ENCODE assay signal across 8 mouse cellular contexts in the genomic region with DNA sequence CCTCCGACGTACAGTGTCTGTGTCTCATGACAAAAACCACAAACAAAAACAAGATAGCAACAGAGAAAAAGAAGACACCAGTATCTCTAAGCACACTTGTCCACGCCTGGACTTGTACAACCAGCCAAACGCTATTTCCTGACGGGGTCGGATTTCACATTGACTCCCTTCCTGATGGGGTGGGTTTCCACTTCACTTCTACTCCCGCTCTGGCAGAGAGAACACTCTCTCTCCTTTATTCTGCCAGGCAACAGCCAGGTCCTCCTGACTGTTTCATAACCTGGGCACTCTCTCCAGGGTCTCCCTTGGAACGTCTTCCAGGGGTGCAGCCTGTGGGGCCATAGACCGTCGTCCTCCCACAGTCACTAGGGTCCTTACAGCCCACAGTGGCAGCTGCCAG. TPM values are rescaled to one million over a fixed set of nuclear protein-coding genes. Genes with fewer than 3 reads are reported as not detected.
DNase-seq lines count a peak whose midpoint lies in the region; ATAC-seq and TF ChIP-seq lines count a peak whose summit lies in the region.
"Not testable (repeated sequence)": the region's sequence is repeated elsewhere in the genome, so short reads cannot be mapped to it uniquely, and the experiment has no call there.

No protein-coding gene starts in this region.

- dilution Hi-C loops in CH12.LX (cut with MboI; ENCODE audit: extremely low pct_ligation_motif_present, extremely low pct_unique_long_range_greater_than_20kb, low sequenced_read_pairs): not testable (repeated sequence)

- not testable (repeated sequence) for TF ChIP-seq RAD21 in CH12.LX (IDR thresholded peaks at IDR 0.05; ENCODE audit: low read depth, low read length)

- in situ Hi-C loops in CH12.LX (cut with MboI; ENCODE audit: low pct_ligation_motif_present, low pct_unique_long_range_greater_than_20kb, low sequenced_read_pairs): not testable (repeated sequence)

- peak overlapping the region in 1 of 3 experiments; percentile 11 for H3K4me3 ChIP-seq in CH12.LX (replicated peaks in 1 of 3; ENCODE audit: low read depth in 2 of 3, low read length in 2 of 3, poor library complexity in 1 of 3)
- not testable (repeated sequence) for H3K4me3 ChIP-seq in embryonic facial prominence, embryonic 14.5 days (ENCODE audit: low read depth, low read length); heart, embryonic 14.5 days (ENCODE audit: control insufficient read depth in 1 of 2, insufficient read depth in 1 of 2, low read depth in 1 of 2, low read length in 2 of 2); limb, embryonic 11.5 days (ENCODE audit: low read depth, low read length); macrophage (ENCODE audit: inconsistent target)

- TF ChIP-seq POLR2A in CH12.LX (IDR thresholded peaks at IDR 0.05; ENCODE audit: low read depth, low read length): not testable (repeated sequence)

- H3K36me3 ChIP-seq in CH12.LX (replicated peaks in 1 of 2; ENCODE audit: control insufficient read depth in 1 of 2, insufficient read depth in 1 of 2, low read length in 1 of 2); embryonic facial prominence, embryonic 14.5 days (ENCODE audit: control insufficient read depth, insufficient read depth, low read length); heart, embryonic 14.5 days (ENCODE audit: control insufficient read depth, insufficient read depth, low read length); limb, embryonic 11.5 days (ENCODE audit: control insufficient read depth, insufficient read depth, low read length); macrophage (ENCODE audit: inconsistent target): not testable (repeated sequence)

- H3K27me3 ChIP-seq in CH12.LX (replicated peaks); embryonic facial prominence, embryonic 14.5 days (replicated peaks; ENCODE audit: control insufficient read depth, insufficient read depth, low read length); heart, embryonic 14.5 days (ENCODE audit: control insufficient read depth, insufficient read depth, low read length); limb, embryonic 11.5 days (ENCODE audit: control insufficient read depth, insufficient read depth, low read length): not testable (repeated sequence)

- not testable (repeated sequence) for TF ChIP-seq EP300 in CH12.LX (IDR thresholded peaks at IDR 0.05; ENCODE audit: low read length)

- not testable (repeated sequence) for DNase-seq in CH12.LX (ENCODE audit: extremely low read depth)
- DNase-seq in embryo, embryonic 11 days: peak; percentile 28
- peak; percentile 67 for DNase-seq in embryonic facial prominence, embryonic 14.5 days (ENCODE audit: low spot score)
- peak; percentile 19 to 28 for DNase-seq in heart, adult 18-20 months
- DNase-seq in heart, postnatal 4 days: peak; percentile 9
- DNase-seq in limb, embryonic 11.5 days (ENCODE audit: low spot score): peak; percentile 31

- H3K4me2 ChIP-seq in CH12.LX (ENCODE audit: insufficient read depth, low read depth, poor library complexity, severe bottlenecking): peak overlapping the region; percentile 87; the same call in 1 of the 2 replicates
- peak overlapping the region; percentile 20; the same call in 1 of the 2 replicates for H3K4me2 ChIP-seq in embryonic facial prominence, embryonic 14.5 days (ENCODE audit: low read depth, low read length)
- peak overlapping the region; percentile 36 for H3K4me2 ChIP-seq in heart, embryonic 14.5 days (ENCODE audit: low read length)
- not testable (repeated sequence) for H3K4me2 ChIP-seq in limb, embryonic 11.5 days (ENCODE audit: low read depth, severe bottlenecking)

- not testable (repeated sequence) for H3K9ac ChIP-seq in CH12.LX (ENCODE audit: insufficient read depth, low read depth); embryonic facial prominence, embryonic 14.5 days (ENCODE audit: low read depth, low read length); heart, embryonic 14.5 days (ENCODE audit: low read length); limb, embryonic 11.5 days (ENCODE audit: low read length)

- ATAC-seq in embryonic facial prominence, embryonic 14.5 days (ENCODE audit: low read depth); heart, embryonic 14.5 days (ENCODE audit: insufficient number of reproducible peaks, insufficient read depth, low FRiP score, low read depth); limb, embryonic 11.5 days (ENCODE audit: insufficient number of reproducible peaks, low FRiP score, low TSS enrichment, low read depth): not testable (repeated sequence)

- not testable (repeated sequence) for H3K9me3 ChIP-seq in CH12.LX (replicated peaks; ENCODE audit: low read length); embryonic facial prominence, embryonic 14.5 days (ENCODE audit: control insufficient read depth, low read length); heart, embryonic 14.5 days (ENCODE audit: control insufficient read depth, low read length); limb, embryonic 11.5 days (ENCODE audit: control insufficient read depth, low read length)

- not testable (repeated sequence) for H3K79me2 ChIP-seq in CH12.LX (replicated peaks; ENCODE audit: control insufficient read depth, extremely low read depth, insufficient read depth, poor library complexity, severe bottlenecking); macrophage (ENCODE audit: inconsistent target)

- not testable (repeated sequence) for TF ChIP-seq CTCF in CH12.LX (conservative IDR thresholded peaks at IDR 0.05 in 1 of 2, IDR thresholded peaks at IDR 0.05 in 1 of 2; ENCODE audit: low read depth in 2 of 2, low read length in 2 of 2)

- WGBS in embryonic facial prominence, embryonic 14.5 days: 34% methylated on average over 10 of the region's 10 CpGs
- WGBS in heart, embryonic 14.5 days: 31% methylated on average over 10 of the region's 10 CpGs
- whole genome bisulfite sequencing in limb, embryonic 11.5 days: 42% methylated on average over 10 of the region's 10 CpGs
- 37% methylated on average over 10 of the region's 10 CpGs for WGBS in macrophage (ENCODE audit: missing documents)

- H3K4me1 ChIP-seq in CH12.LX (ENCODE audit: control insufficient read depth in 1 of 2, insufficient read depth in 2 of 2): peaks cover 0 to 10% of the 10 kb centered on the region in 2 experiments; a peak in 1 of 4 replicates
- H3K4me1 ChIP-seq in embryonic facial prominence, embryonic 14.5 days (ENCODE audit: control insufficient read depth, insufficient read depth, low read length): peaks cover 10% of the 10 kb centered on the region
- H3K4me1 ChIP-seq in heart, embryonic 14.5 days (ENCODE audit: control insufficient read depth in 2 of 2, insufficient read depth in 2 of 2, low read length in 2 of 2); limb, embryonic 11.5 days (ENCODE audit: control insufficient read depth, insufficient read depth, low read length): not testable (repeated sequence)

- H3K27ac ChIP-seq in CH12.LX (ENCODE audit: insufficient read depth, low read depth); embryonic facial prominence, embryonic 14.5 days (replicated peaks; ENCODE audit: low read depth, low read length); heart, embryonic 14.5 days (replicated peaks in 1 of 2; ENCODE audit: control insufficient read depth in 1 of 2, insufficient read depth in 1 of 2, low read depth in 2 of 2, low read length in 2 of 2); limb, embryonic 11.5 days (replicated peaks; ENCODE audit: low read depth, low read length): not testable (repeated sequence)
- 0 out of 2 replicates have a peak overlapping the region, but pooled peaks have one; percentile 19 for H3K27ac ChIP-seq in macrophage

TF ChIP-seq in CH12.LX, 34 proteins besides CTCF, POLR2A, EP300 and RAD21:
- TF ChIP-seq CHD1 (IDR thresholded peaks at IDR 0.05; ENCODE audit: low read depth, low read length): 0 out of 2 replicates have a peak, but pooled peaks have one; percentile 43

RNA-seq across cellular contexts. Expression of a gene that starts 56.9 kb away (rescaled TPM):
- total RNA-seq in CH12.LX (2012; rRNA removed) (0.08 TPM in 2 replicates), CH12.LX (2014; rRNA removed) (not detected in 2 replicates)
- polyA plus RNA-seq in CH12.LX (2012; ENCODE audit: insufficient read length, low read depth) (not detected in 2 replicates), macrophage (2018) (37.6 to 72.1 TPM (median 50.0 TPM) in 3 replicates)
- 47.9 and 52.4 TPM in 2 replicates for polyA plus RNA-seq in embryonic facial prominence, embryonic 14.5 days (2014; fragmentation: Nextera tagmentation; extraction: Ambion mirVana)
- total RNA-seq in heart, adult 18-20 months (2021): 1 to 10 TPM; 1.8 to 1.9 TPM
- 22.3 and 23.8 TPM in 2 replicates for polyA plus RNA-seq in heart, embryonic 14.5 days (2014; fragmentation: Nextera tagmentation; extraction: Ambion mirVana)
- total RNA-seq in heart, postnatal 4 days (2021): 1 to 10 TPM; 5.2 TPM
- polyA plus RNA-seq in limb, embryonic 11.5 days (2014; fragmentation: Nextera tagmentation; extraction: Ambion mirVana): 27.4 and 28.1 TPM in 2 replicates
- 10 to 100 TPM in 8 of 26 experiments, 1 to 10 TPM in 18; 2.0 to 16.9 (median 6.2) TPM for total RNA-seq in macrophage (2018; cell fraction: chromatin; rRNA removed)
- 10 to 100 TPM; 24.2 to 56.5 (median 42.0) TPM for total RNA-seq in macrophage (2018; cell fraction: cytosol; rRNA removed)
- total RNA-seq in macrophage (2018; cell fraction: nucleus; rRNA removed): 10 to 100 TPM in 25 of 26 experiments, 1 to 10 TPM in 1; 7.3 to 52.3 (median 23.1) TPM

Comparison
In these comparisons a context has a peak if more than half of its experiments do, and no peak if none do; other contexts are left out.
1. RNA of a gene that starts 56.9 kb away (polyA plus RNA-seq): 37.6 to 72.1 TPM in macrophage, 47.9 to 52.4 TPM in embryonic facial prominence, embryonic 14.5 days, 27.4 to 28.1 TPM in limb, embryonic 11.5 days and 22.3 to 23.8 TPM in heart, embryonic 14.5 days; not detected in CH12.LX; every median in the first group is over 10 times any median in the second.